Comparison of ENCODE assay signal across 38 mouse cellular contexts in genomic region chr7:104686201-104686600, GRCm38 (mm10). TPM values are rescaled to one million over a fixed set of nuclear protein-coding genes. Genes with fewer than 3 reads are reported as not detected.
"Had no signal": no experiment of that assay in that cellular context is flagged by ENCODE, and none has a peak within 500 bp of the region (broad histone marks: within the 10 kb centered on the region; RNA-seq: fewer than 3 reads in every experiment).

Olfr661 (plus strand) TSS chr7:104686501.

- H3K4me3 ChIP-seq: left cerebral cortex, adult 2 months; limb, embryonic 10.5 days; limb, embryonic 12.5 days; limb, embryonic 13.5 days; limb, embryonic 15.5 days; liver, embryonic 12.5 days; liver, embryonic 13.5 days; liver, embryonic 15.5 days; lung, embryonic 15.5 days; megakaryocyte, embryonic 14.5 days; midbrain, embryonic 10.5 days; midbrain, embryonic 12.5 days; midbrain, embryonic 15.5 days; myocyte; neural tube, embryonic 12.5 days had no signal

- H3K27me3 ChIP-seq: limb, embryonic 12.5 days; limb, embryonic 13.5 days; limb, embryonic 15.5 days; liver, embryonic 12.5 days; liver, embryonic 13.5 days; liver, embryonic 15.5 days; lung, embryonic 15.5 days; megakaryocyte, embryonic 14.5 days; midbrain, embryonic 12.5 days; midbrain, embryonic 15.5 days; neural tube, embryonic 12.5 days had no signal

- H3K9me3 ChIP-seq: limb, embryonic 10.5 days; limb, embryonic 12.5 days; limb, embryonic 13.5 days; limb, embryonic 15.5 days; liver, embryonic 12.5 days; liver, embryonic 13.5 days; liver, embryonic 15.5 days; lung, embryonic 15.5 days; megakaryocyte, embryonic 14.5 days; midbrain, embryonic 10.5 days; midbrain, embryonic 12.5 days; midbrain, embryonic 15.5 days; neural tube, embryonic 12.5 days had no signal

- H3K4me1 ChIP-seq: limb, embryonic 10.5 days; limb, embryonic 12.5 days; limb, embryonic 13.5 days; limb, embryonic 15.5 days; liver, embryonic 12.5 days; liver, embryonic 13.5 days; liver, embryonic 15.5 days; lung, embryonic 15.5 days; megakaryocyte, embryonic 14.5 days; midbrain, embryonic 10.5 days; midbrain, embryonic 12.5 days; midbrain, embryonic 15.5 days; neural tube, embryonic 12.5 days had no signal

- H3K36me3 ChIP-seq: limb, embryonic 10.5 days; limb, embryonic 12.5 days; limb, embryonic 13.5 days; limb, embryonic 15.5 days; liver, embryonic 12.5 days; liver, embryonic 13.5 days; liver, embryonic 15.5 days; lung, embryonic 15.5 days; midbrain, embryonic 10.5 days; midbrain, embryonic 12.5 days; midbrain, embryonic 15.5 days; neural tube, embryonic 12.5 days had no signal

- H3K9ac ChIP-seq: limb, embryonic 12.5 days; limb, embryonic 13.5 days; limb, embryonic 15.5 days; liver, embryonic 12.5 days; liver, embryonic 13.5 days; liver, embryonic 14.5 days; liver, embryonic 15.5 days; liver, postnatal 0 days; lung, embryonic 14.5 days; lung, embryonic 15.5 days; midbrain, embryonic 12.5 days; midbrain, embryonic 15.5 days; neural tube, embryonic 12.5 days had no signal

- H3K4me2 ChIP-seq: limb, embryonic 12.5 days; limb, embryonic 13.5 days; limb, embryonic 15.5 days; liver, embryonic 11.5 days; liver, embryonic 12.5 days; liver, embryonic 13.5 days; liver, embryonic 15.5 days; lung, embryonic 14.5 days; lung, embryonic 15.5 days; midbrain, embryonic 12.5 days; midbrain, embryonic 15.5 days; neural tube, embryonic 12.5 days had no signal

- H3K27ac ChIP-seq: left cerebral cortex, adult 2 months; limb, embryonic 10.5 days; limb, embryonic 12.5 days; limb, embryonic 13.5 days; limb, embryonic 15.5 days; liver, embryonic 12.5 days; liver, embryonic 13.5 days; liver, embryonic 14.5 days; liver, embryonic 15.5 days; lung, embryonic 15.5 days; macrophage; midbrain, embryonic 10.5 days; midbrain, embryonic 12.5 days; midbrain, embryonic 15.5 days; neural tube, embryonic 12.5 days had no signal

- DNase-seq: left cerebral cortex, postnatal 4 days; liver; liver, embryonic 13.5 days; liver, postnatal 0 days; lung, adult 18-20 months; lung, adult 2 months; lung, embryonic 14.5 days; lung, postnatal 10 days; lung, postnatal 14 days; lung, postnatal 36 days; lung, postnatal 4 days; midbrain, embryonic 14.5 days had no signal

- ATAC-seq: liver, embryonic 12.5 days; liver, postnatal 0 days; lung, postnatal 0 days; midbrain, embryonic 15.5 days; midbrain, embryonic 16.5 days had no signal

RNA-seq across cellular contexts. Expression of gene Olfr661, which starts in this region (rescaled TPM):
- polyA plus RNA-seq: limb, embryonic 10.5 days; limb, embryonic 11.5 days; limb, embryonic 12.5 days; limb, embryonic 13.5 days; limb, embryonic 14.5 days; limb, embryonic 15.5 days; liver, adult 2 months; liver, embryonic 11.5 days; liver, embryonic 12.5 days; liver, embryonic 13.5 days; liver, embryonic 14.5 days; liver, embryonic 15.5 days; liver, embryonic 16.5 days; liver, postnatal 0 days; lung, adult 2 months; lung, embryonic 14.5 days; lung, embryonic 15.5 days; lung, embryonic 16.5 days; lung, postnatal 0 days; macrophage; midbrain, embryonic 10.5 days; midbrain, embryonic 12.5 days; midbrain, embryonic 14.5 days; midbrain, embryonic 15.5 days; midbrain, embryonic 16.5 days; midbrain, postnatal 0 days; myocyte; neural tube, embryonic 11.5 days; neural tube, embryonic 12.5 days had no signal
